Mouse (Mus musculus) megakaryocyte, adult 5-6 weeks (primary cell): ENCODE measurements around the gene Pdzd8. TPM values are rescaled to one million over a fixed set of nuclear protein-coding genes. Genes with fewer than 3 reads are reported as not detected.

Experiments
- ATAC-seq: 2 replicates; pipeline ENCODE4 v1.8.0; 2016; ENCODE audit warnings: mild to moderate bottlenecking, inconsistent platforms; ENCODE audit not compliant: poor library complexity, severe bottlenecking
- total RNA-seq, 2 experiments: library from RNA; stranded (forward) in 1 of 2; stranded (reverse) in 1 of 2; fragments of 153-499, 151-499 nt in 1 of 2; fragments of 221-1000, 200-1000 nt in 1 of 2; gene quantifications; 2 replicates each; pipeline versions ENCODE4 v1.2.3 to v1.2.4; 2015 to 2017

Gene Pdzd8
- total RNA-seq, 2 experiments from 2014 or later = 48.7 to 57.7 TPM

GRCm38 (mm10) chr19:59282001-59282400 is 63.6 kb downstream of the Pdzd8 start:
- no peak for ATAC-seq

GRCm38 (mm10) chr19:59280841-59281240 is 64.7 kb downstream of the Pdzd8 start:
- ATAC-seq = no peak

GRCm38 (mm10) chr19:59276354-59276753 is 69.2 kb downstream of the Pdzd8 start:
- ATAC-seq = no peak

GRCm38 (mm10) chr19:59273190-59273589 is 72.4 kb downstream of the Pdzd8 start:
- ATAC-seq = no peak

- no peak for ATAC-seq
Observed at GRCm38 (mm10) chr19:59267417-59267963, 78.1 kb downstream of the Pdzd8 start.

- ATAC-seq = no peak
Observed at GRCm38 (mm10) chr19:59265907-59266306, 79.7 kb downstream of the Pdzd8 start.

- no peak for ATAC-seq
Observed at GRCm38 (mm10) chr19:59264838-59265532, 80.6 kb downstream of the Pdzd8 start.

- no peak for ATAC-seq
Observed at GRCm38 (mm10) chr19:59263171-59263570, 82.4 kb downstream of the Pdzd8 start.

- ATAC-seq = 0 out of 2 replicates have a peak, but pooled peaks have one; percentile 17
Observed at GRCm38 (mm10) chr19:59261604-59262003, 84.0 kb downstream of the Pdzd8 start.

- ATAC-seq = peak; percentile 47
Observed at GRCm38 (mm10) chr19:59260718-59261442, 84.7 kb downstream of the Pdzd8 start, which contains the start of gene Slc18a2. Gene Slc18a2 (plus strand): TSS chr19:59260896.

- no peak for ATAC-seq
Observed at GRCm38 (mm10) chr19:59259633-59260032, 85.9 kb downstream of the Pdzd8 start.

GRCm38 (mm10) chr19:59252651-59253050 is 92.9 kb downstream of the Pdzd8 start:
- no peak for ATAC-seq

GRCm38 (mm10) chr19:59248553-59249286 is 96.9 kb downstream of the Pdzd8 start:
- ATAC-seq = peak; percentile 77

- peak; percentile 31; the same call in 1 of the 2 replicates for ATAC-seq
Observed at GRCm38 (mm10) chr19:59248144-59248543, 97.4 kb downstream of the Pdzd8 start.

Other genes with a start within 250 kb of the Pdzd8 start
- not detected in 2 replicates for gene Vax1, start 175.7 kb downstream of the Pdzd8 start, total RNA-seq (2015)
- not detected in 2 replicates for gene Vax1, start 175.7 kb downstream of the Pdzd8 start, total RNA-seq (2017)
- not detected in 2 replicates for gene Kcnk18, start 126.6 kb downstream of the Pdzd8 start, total RNA-seq (2015)
- not detected in 2 replicates for gene Kcnk18, start 126.6 kb downstream of the Pdzd8 start, total RNA-seq (2017)
- gene Slc18a2, start 84.9 kb downstream of the Pdzd8 start, total RNA-seq (2015) = 4.8 and 6.4 TPM in 2 replicates
- 2.2 and 2.5 TPM in 2 replicates for gene Slc18a2, start 84.9 kb downstream of the Pdzd8 start, total RNA-seq (2017)
- gene Rps12-ps3, start 23.5 kb downstream of the Pdzd8 start, total RNA-seq (2015) = 585 and 699 TPM in 2 replicates
- gene Rps12-ps3, start 23.5 kb downstream of the Pdzd8 start, total RNA-seq (2017) = 550 and 766 TPM in 2 replicates
- gene Emx2, start 112.6 kb upstream of the Pdzd8 start, total RNA-seq (2015) = not detected in 2 replicates
- gene Emx2, start 112.6 kb upstream of the Pdzd8 start, total RNA-seq (2017) = not detected in 2 replicates